Comparison of ENCODE assay signal across 7 mouse cellular contexts in genomic region chr13:53688934-53689333, GRCm38 (mm10).
DNase-seq lines count a peak whose midpoint lies in the region; ATAC-seq and TF ChIP-seq lines count a peak whose summit lies in the region.

No protein-coding gene starts in this region.

- no peak overlapping the region for H3K27ac ChIP-seq in kidney, postnatal 0 days
- no peak overlapping the region for H3K27ac ChIP-seq in embryonic facial prominence, embryonic 14.5 days (replicated peaks; ENCODE audit: low read depth, low read length)
- no peak overlapping the region for H3K27ac ChIP-seq in hindbrain, embryonic 15.5 days (replicated peaks)
- H3K27ac ChIP-seq in midbrain, postnatal 0 days (ENCODE audit: low read depth, low read length), result no peak overlapping the region

- H3K4me1 ChIP-seq in kidney, postnatal 0 days (replicated peaks; ENCODE audit: insufficient read depth, low read length), result no peaks in the 10 kb centered on the region
- H3K4me1 ChIP-seq in embryonic facial prominence, embryonic 14.5 days (ENCODE audit: control insufficient read depth, insufficient read depth, low read length), result no peaks in the 10 kb centered on the region
- H3K4me1 ChIP-seq in hindbrain, embryonic 15.5 days (replicated peaks), result no peaks in the 10 kb centered on the region
- no peaks in the 10 kb centered on the region for H3K4me1 ChIP-seq in midbrain, postnatal 0 days (ENCODE audit: insufficient read depth, low read length)

- H3K9ac ChIP-seq in kidney, postnatal 0 days (ENCODE audit: low read depth, low read length), result no peak overlapping the region
- peak overlapping the region; percentile 50 for H3K9ac ChIP-seq in embryonic facial prominence, embryonic 14.5 days (ENCODE audit: low read depth, low read length)
- H3K9ac ChIP-seq in hindbrain, embryonic 15.5 days, result no peak overlapping the region
- H3K9ac ChIP-seq in midbrain, postnatal 0 days (replicated peaks; ENCODE audit: low read length, poor library complexity, severe bottlenecking), result no peak overlapping the region

- H3K9me3 ChIP-seq in kidney, postnatal 0 days (replicated peaks; ENCODE audit: low read length), result no peaks in the 10 kb centered on the region
- no peaks in the 10 kb centered on the region for H3K9me3 ChIP-seq in embryonic facial prominence, embryonic 14.5 days (ENCODE audit: control insufficient read depth, low read length)
- H3K9me3 ChIP-seq in hindbrain, embryonic 15.5 days, result no peaks in the 10 kb centered on the region
- H3K9me3 ChIP-seq in midbrain, postnatal 0 days (ENCODE audit: low read length), result no peaks in the 10 kb centered on the region

- H3K4me3 ChIP-seq in kidney, postnatal 0 days (replicated peaks; ENCODE audit: low read depth, low read length), result no peak overlapping the region
- H3K4me3 ChIP-seq in embryonic facial prominence, embryonic 14.5 days (ENCODE audit: low read depth, low read length), result peak overlapping the region; percentile 25
- no peak overlapping the region for H3K4me3 ChIP-seq in hindbrain, embryonic 15.5 days
- H3K4me3 ChIP-seq in midbrain, postnatal 0 days (ENCODE audit: low read depth, low read length), result no peak overlapping the region

- H3K36me3 ChIP-seq in kidney, postnatal 0 days (ENCODE audit: insufficient read depth, low read length), result no peaks in the 10 kb centered on the region
- no peaks in the 10 kb centered on the region for H3K36me3 ChIP-seq in embryonic facial prominence, embryonic 14.5 days (ENCODE audit: control insufficient read depth, insufficient read depth, low read length)
- no peaks in the 10 kb centered on the region for H3K36me3 ChIP-seq in hindbrain, embryonic 15.5 days
- H3K36me3 ChIP-seq in midbrain, postnatal 0 days (ENCODE audit: insufficient read depth, low read length), result no peaks in the 10 kb centered on the region

- WGBS in kidney, postnatal 0 days, result 44% methylated on average over 8 of the region's 8 CpGs
- WGBS in embryonic facial prominence, embryonic 14.5 days, result 18% methylated on average over 8 of the region's 8 CpGs
- WGBS in hindbrain, embryonic 15.5 days, result 53% methylated on average over 8 of the region's 8 CpGs
- WGBS in midbrain, postnatal 0 days, result 50% methylated on average over 8 of the region's 8 CpGs

- H3K4me2 ChIP-seq in kidney, postnatal 0 days (ENCODE audit: low read length), result 0 out of 2 replicates have a peak overlapping the region, but pooled peaks have one; percentile 27
- H3K4me2 ChIP-seq in embryonic facial prominence, embryonic 14.5 days (ENCODE audit: low read depth, low read length), result peak overlapping the region; percentile 41
- H3K4me2 ChIP-seq in hindbrain, embryonic 15.5 days, result peak overlapping the region; percentile 34
- H3K4me2 ChIP-seq in midbrain, postnatal 0 days (ENCODE audit: low read depth, low read length, poor library complexity, severe bottlenecking), result peak overlapping the region; percentile 4

- ATAC-seq in kidney, postnatal 0 days (replicated peaks; ENCODE audit: low FRiP score, low read depth), result no peak
- ATAC-seq in embryonic facial prominence, embryonic 14.5 days (ENCODE audit: low read depth), result no peak
- ATAC-seq in hindbrain, embryonic 15.5 days (ENCODE audit: low FRiP score, low read depth), result no peak
- ATAC-seq in midbrain, postnatal 0 days (ENCODE audit: low FRiP score), result no peak

- no peak for TF ChIP-seq CTCF in kidney, postnatal 0 days (IDR thresholded peaks at IDR 0.05; ENCODE audit: low read depth)
- TF ChIP-seq CTCF in midbrain, postnatal 0 days (IDR thresholded peaks at IDR 0.05), result no peak

- H3K27me3 ChIP-seq in kidney, postnatal 0 days (ENCODE audit: insufficient read depth, low read length), result no peaks in the 10 kb centered on the region
- no peaks in the 10 kb centered on the region; the same call in 1 of the 2 replicates for H3K27me3 ChIP-seq in embryonic facial prominence, embryonic 14.5 days (replicated peaks; ENCODE audit: control insufficient read depth, insufficient read depth, low read length)
- H3K27me3 ChIP-seq in hindbrain, embryonic 15.5 days, result no peaks in the 10 kb centered on the region; the same call in 1 of the 2 replicates
- peaks cover 20% of the 10 kb centered on the region for H3K27me3 ChIP-seq in midbrain, postnatal 0 days (ENCODE audit: insufficient read depth, low read length)

- no peak for DNase-seq in kidney, postnatal 0 days (ENCODE audit: low spot score)
- no peak for DNase-seq in kidney, postnatal 4 days
- DNase-seq in embryonic facial prominence, embryonic 14.5 days (ENCODE audit: low spot score), result no peak
- no peak for DNase-seq in midbrain, postnatal 0 days (ENCODE audit: low spot score)
- DNase-seq in spleen, adult 18-20 months, result no peak
- no peak for DNase-seq in cerebellum, postnatal 14 days
